ENCODE assay signal across 8 mouse cellular contexts in the genomic region with DNA sequence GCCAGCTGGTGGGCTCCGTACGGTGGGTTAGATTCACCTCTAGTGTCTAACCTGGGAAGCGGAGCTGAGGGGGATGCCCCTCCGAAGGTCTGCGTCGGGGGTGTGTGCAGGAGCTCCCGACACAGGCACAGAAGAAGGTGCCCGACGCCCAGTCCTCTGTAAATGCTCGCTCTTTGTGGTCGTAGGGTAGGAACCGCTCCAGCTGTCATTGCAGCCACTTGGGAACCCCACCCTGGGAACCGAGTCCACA. TPM values are rescaled to one million over a fixed set of nuclear protein-coding genes. Genes with fewer than 3 reads are reported as not detected.
DNase-seq lines count a peak whose midpoint lies in the region; ATAC-seq and TF ChIP-seq lines count a peak whose summit lies in the region.

No protein-coding gene starts in this region.

- peak in 1 of 2 experiments; percentile 76 for DNase-seq in cerebellum, adult 2 months
- no peak for DNase-seq in cerebellum, adult 8-10 months
- DNase-seq in retina, embryonic 14.5 days (ENCODE audit: low spot score): peak; percentile 51
- DNase-seq in retina, postnatal 1 day: no peak
- no peak for DNase-seq in left cerebral cortex, postnatal 36 days (ENCODE audit: low spot score in 2 of 2)
- no peak for DNase-seq in urinary bladder, postnatal 10 days (ENCODE audit: low spot score)

- peak overlapping the region; percentile 67 for H3K4me3 ChIP-seq in cerebellum, adult 2 months (replicated peaks; ENCODE audit: insufficient read depth, low read depth, low read length)
- peak overlapping the region; percentile 73 for H3K4me3 ChIP-seq in intestine, embryonic 15.5 days (replicated peaks)

- H3K27me3 ChIP-seq in cerebellum, adult 2 months (ENCODE audit: control insufficient read depth, insufficient read depth, low read length): no peaks in the 10 kb centered on the region
- H3K27me3 ChIP-seq in intestine, embryonic 15.5 days (replicated peaks): no peaks in the 10 kb centered on the region

- peak; percentile 36 for ATAC-seq in intestine, embryonic 15.5 days
- peak; percentile 10; the same call in 1 of the 2 replicates for ATAC-seq in monocyte, adult 5-6 weeks (replicated peaks; ENCODE audit: insufficient number of reproducible peaks, low FRiP score, low TSS enrichment, poor library complexity, severe bottlenecking)

- TF ChIP-seq POLR2A in cerebellum, adult 2 months (IDR thresholded peaks at IDR 0.05; ENCODE audit: borderline replicate concordance, insufficient read depth, low read length): no peak

- peaks cover 32% of the 10 kb centered on the region for H3K36me3 ChIP-seq in intestine, embryonic 15.5 days

- H3K9ac ChIP-seq in intestine, embryonic 15.5 days: peak overlapping the region; percentile 90

- intact Hi-C loops in left cerebral cortex, postnatal 36 days (cut with DNase I): loop anchor here (2.0 kb wide), 2 partner anchors 22 to 36 kb away; a partner anchor contains a TSS

- peak overlapping the region; percentile 96 for H3K27ac ChIP-seq in cerebellum, adult 2 months (ENCODE audit: insufficient read depth, low read length)
- H3K27ac ChIP-seq in intestine, embryonic 15.5 days: peak overlapping the region; percentile 90

- peaks cover 7% of the 10 kb centered on the region; the same call in 1 of the 2 replicates for H3K4me1 ChIP-seq in cerebellum, adult 2 months (ENCODE audit: control insufficient read depth, insufficient read depth, low read length)
- H3K4me1 ChIP-seq in intestine, embryonic 15.5 days (replicated peaks): peaks cover 20% of the 10 kb centered on the region

- WGBS in cerebellum, adult 2 months: 0% methylated on average over 13 of the region's 13 CpGs
- WGBS in intestine, embryonic 15.5 days: 0% methylated on average over 13 of the region's 13 CpGs

- H3K4me2 ChIP-seq in intestine, embryonic 15.5 days (replicated peaks): peak overlapping the region; percentile 57

- TF ChIP-seq CTCF in cerebellum, adult 2 months (IDR thresholded peaks at IDR 0.05; ENCODE audit: borderline replicate concordance, insufficient read depth, low read depth, low read length): no peak

- no peaks in the 10 kb centered on the region for H3K9me3 ChIP-seq in intestine, embryonic 15.5 days

RNA-seq across cellular contexts. Expression of a gene that starts 0.7 kb away (rescaled TPM):
- polyA plus RNA-seq in cerebellum, adult 2 months (2012; rRNA removed): 64.5 and 69.7 TPM in 2 replicates
- polyA plus RNA-seq in intestine, embryonic 15.5 days (2015; fragmentation: Nextera tagmentation; extraction: Ambion mirVana): 237 and 255 TPM in 2 replicates
- total RNA-seq in monocyte, adult 5-6 weeks (2017): 247 to 277 TPM (median 261 TPM) in 3 replicates
- 100 to 1,000 TPM in 1 of 2 experiments, 10 to 100 TPM in 1; 88.6 to 102 TPM for total RNA-seq in left cerebral cortex, postnatal 36 days (2021)

RNA-seq across cellular contexts. Expression of a gene that starts 20.8 kb away (rescaled TPM):
- polyA plus RNA-seq in cerebellum, adult 2 months (2012; rRNA removed): 12.5 and 13.1 TPM in 2 replicates
- polyA plus RNA-seq in intestine, embryonic 15.5 days (2015; fragmentation: Nextera tagmentation; extraction: Ambion mirVana): 15.4 and 17.7 TPM in 2 replicates
- 45.0 to 57.3 TPM (median 46.3 TPM) in 3 replicates for total RNA-seq in monocyte, adult 5-6 weeks (2017)
- total RNA-seq in left cerebral cortex, postnatal 36 days (2021): 10 to 100 TPM; 11.2 to 14.6 TPM

RNA-seq across cellular contexts. Expression of a gene that starts 48.3 kb away (rescaled TPM):
- not detected in 2 replicates for polyA plus RNA-seq in cerebellum, adult 2 months (2012; rRNA removed)
- 0.08 and 0.16 TPM in 2 replicates for polyA plus RNA-seq in intestine, embryonic 15.5 days (2015; fragmentation: Nextera tagmentation; extraction: Ambion mirVana)
- total RNA-seq in monocyte, adult 5-6 weeks (2017): 0.95 to 1.7 TPM in 2 of 3 replicates, not detected in the other
- total RNA-seq in left cerebral cortex, postnatal 36 days (2021): not detected
